Comparison of ENCODE assay signal across 12 mouse cellular contexts in the genomic region with DNA sequence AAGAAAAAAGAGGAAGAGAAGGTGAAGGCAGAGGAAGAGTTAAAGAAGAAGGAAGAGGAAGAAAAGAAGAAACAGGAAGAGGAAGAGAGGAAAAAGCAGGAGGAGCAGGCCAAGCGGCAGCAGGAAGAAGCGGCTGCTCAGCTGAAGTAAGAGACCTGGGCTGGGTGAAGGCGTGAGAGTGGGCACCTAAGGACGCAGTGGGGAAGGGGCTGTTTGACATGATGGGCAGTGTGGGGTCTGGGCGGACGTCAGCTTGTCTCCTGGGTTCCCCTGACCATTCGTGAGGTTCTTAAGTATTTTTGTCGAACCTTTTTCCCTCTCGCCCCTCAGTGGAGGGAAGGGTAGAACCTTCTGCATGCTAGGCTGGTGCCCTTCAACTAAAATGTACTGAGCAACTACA.
"Had no signal": no experiment of that assay in that cellular context is flagged by ENCODE, and none has a peak within 500 bp of the region (broad histone marks: within the 10 kb centered on the region; RNA-seq: fewer than 3 reads in every experiment).

No protein-coding gene starts in this region.

- ATAC-seq: midbrain, embryonic 13.5 days had no signal

- H3K9ac ChIP-seq: limb, embryonic 13.5 days; liver, embryonic 14.5 days; midbrain, embryonic 13.5 days had no signal

- H3K4me3 ChIP-seq: limb, embryonic 13.5 days; midbrain, embryonic 13.5 days had no signal

- H3K27me3 ChIP-seq: limb, embryonic 13.5 days; midbrain, embryonic 13.5 days had no signal

- DNase-seq: kidney, adult 9 months; kidney, postnatal 36 days; layer of hippocampus, adult 9-11 months; layer of hippocampus, postnatal 36 days; lung, adult 18-20 months; right cerebral cortex, postnatal 25 days; thymus, adult 2 months; thymus, postnatal 25 days had no signal

- H3K27ac ChIP-seq: kidney, postnatal 0 days; limb, embryonic 13.5 days; liver, embryonic 14.5 days; midbrain, embryonic 13.5 days had no signal

- H3K4me2 ChIP-seq: limb, embryonic 13.5 days; midbrain, embryonic 13.5 days had no signal

- H3K9me3 ChIP-seq: limb, embryonic 13.5 days; midbrain, embryonic 13.5 days had no signal
